Mouse (Mus musculus) midbrain, embryonic 16.5 days (tissue): ENCODE results near the gene Tenm3. TPM values are rescaled to one million over a fixed set of nuclear protein-coding genes. Genes with fewer than 3 reads are reported as not detected.

ENCODE experiments used
- ATAC-seq: fragments of 200-750 bp; cut with Nextera tagmentation; 2 replicates; pipeline ENCODE4 v1.8.0; 2017; ENCODE audit warnings: moderate TSS enrichment
- H3K27ac ChIP-seq: fragments of 300-500 bp; sonication (generic); 2 replicates; pipeline ENCODE4 v1.5.1; 2014; ENCODE audit warnings: mild to moderate bottlenecking, low read length, mixed read lengths
- H3K27me3 ChIP-seq: fragments of 300-500 bp; sonication (generic); 2 replicates; pipeline ENCODE4 v1.6.1; 2014; ENCODE audit warnings: low read depth, low read length, mixed read lengths; ENCODE audit not compliant: control insufficient read depth, insufficient read depth
- H3K36me3 ChIP-seq: fragments of 300-500 bp; sonication (generic); 2 replicates; pipeline ENCODE4 v1.6.1; 2014; ENCODE audit warnings: mild to moderate bottlenecking, low read length, moderate library complexity, mixed read lengths; ENCODE audit not compliant: control insufficient read depth, insufficient read depth
- H3K4me1 ChIP-seq: fragments of 300-500 bp; sonication (generic); 2 replicates; pipeline ENCODE4 v1.6.1; 2014; ENCODE audit warnings: mild to moderate bottlenecking, low read length, mixed read lengths; ENCODE audit not compliant: control insufficient read depth, insufficient read depth
- H3K4me2 ChIP-seq: fragments of 300-500 bp; sonication (generic); 2 replicates; pipeline ENCODE4 v1.6.1; 2014; ENCODE audit warnings: mild to moderate bottlenecking, low read length, mixed read lengths
- H3K4me3 ChIP-seq: fragments of 300-500 bp; sonication (generic); 2 replicates; pipeline ENCODE4 v1.5.1; 2014; ENCODE audit warnings: low read depth, mild to moderate bottlenecking, low read length, moderate library complexity, mixed read lengths
- H3K9ac ChIP-seq: fragments of 300-500 bp; sonication (generic); 2 replicates; pipeline ENCODE4 v1.6.1; 2014; ENCODE audit warnings: low read depth, low read length, mixed read lengths
- H3K9me3 ChIP-seq: fragments of 300-500 bp; sonication (generic); replicated peaks from 2 replicates; pipeline ENCODE4 v1.6.1; 2014; ENCODE audit warnings: mild to moderate bottlenecking, low read length, mixed read lengths; ENCODE audit not compliant: control insufficient read depth, poor library complexity, severe bottlenecking
- WGBS: fragments of 180-500 bp; shearing (Covaris S2); extraction: QIAGEN DNeasy Blood & Tissue Kit; methylation state at CpG from one replicate; pipeline ENCODE4 v1.1.7; 2014; 5-methylcytosine and 5-hydroxymethylcytosine counted together
- polyA plus RNA-seq: library from polyadenylated mRNA; unstranded; fragments of >200 nt; fragmentation: Nextera tagmentation; extraction: Ambion mirVana; gene quantifications from 2 replicates; pipeline ENCODE4 v1.2.1, GENCODE M21; 2015

The Tenm3 gene
- polyA plus RNA-seq, 1 experiment from 2014 or later, result 37.4 TPM

GRCm38 (mm10) chr8:48610316-48610715 is 233.4 kb downstream of the Tenm3 start:
- H3K27ac ChIP-seq, result no peak overlapping the region
- WGBS, result 69% methylated on average over 6 of the region's 6 CpGs
- ATAC-seq, result peak; percentile 67; the same call in 1 of the 2 replicates

GRCm38 (mm10) chr8:48609684-48610083 is 234.1 kb downstream of the Tenm3 start:
- no peaks in the 10 kb centered on the region for H3K36me3 ChIP-seq
- no peaks in the 10 kb centered on the region for H3K9me3 ChIP-seq
- ATAC-seq, result no peak
- no peak overlapping the region for H3K4me2 ChIP-seq
- 94% methylated on average over 4 of the region's 4 CpGs for WGBS
- H3K4me3 ChIP-seq, result no peak overlapping the region
- H3K9ac ChIP-seq, result no peak overlapping the region
- no peak overlapping the region for H3K27ac ChIP-seq
- peaks cover 7% of the 10 kb centered on the region for H3K4me1 ChIP-seq
- H3K27me3 ChIP-seq, result no peaks in the 10 kb centered on the region

More at GRCm38 (mm10) chr8:48610316-48610715, 233.4 kb downstream of the Tenm3 start:
- H3K4me3 ChIP-seq, result no peak overlapping the region
- no peaks in the 10 kb centered on the region for H3K9me3 ChIP-seq
- no peaks in the 10 kb centered on the region for H3K36me3 ChIP-seq
- H3K4me1 ChIP-seq, result peaks cover 7% of the 10 kb centered on the region
- no peak overlapping the region for H3K9ac ChIP-seq
- H3K4me2 ChIP-seq, result no peak overlapping the region
- H3K27me3 ChIP-seq, result no peaks in the 10 kb centered on the region

GRCm38 (mm10) chr8:48604190-48604897 is 239.4 kb downstream of the Tenm3 start:
- Histone ChIP-seq H3K27me3 (no peaks in the 10 kb centered on the region), H3K9me3 (no peaks in the 10 kb centered on the region), H3K9ac (no peak overlapping the region), H3K4me2 (no peak overlapping the region), H3K36me3 (no peaks in the 10 kb centered on the region), H3K4me1 (peaks cover 4% of the 10 kb centered on the region; the same call in 1 of the 2 replicates), H3K27ac (no peak overlapping the region), H3K4me3 (no peak overlapping the region)
- 93% methylated on average over 10 of the region's 10 CpGs for WGBS
- ATAC-seq, result no peak

- no peak overlapping the region for H3K27ac ChIP-seq
- no peak overlapping the region for H3K9ac ChIP-seq
- no peaks in the 10 kb centered on the region for H3K9me3 ChIP-seq
- H3K4me1 ChIP-seq, result peaks cover 4% of the 10 kb centered on the region; the same call in 1 of the 2 replicates
- no peak overlapping the region for H3K4me2 ChIP-seq
- 90% methylated on average over 15 of the region's 15 CpGs for WGBS
- no peaks in the 10 kb centered on the region for H3K36me3 ChIP-seq
- ATAC-seq, result no peak
- no peaks in the 10 kb centered on the region for H3K27me3 ChIP-seq
- H3K4me3 ChIP-seq, result no peak overlapping the region
Measured at GRCm38 (mm10) chr8:48603165-48603840, 240.4 kb downstream of the Tenm3 start.

GRCm38 (mm10) chr8:48601621-48602020 is 242.1 kb downstream of the Tenm3 start:
- H3K9me3 ChIP-seq, result no peaks in the 10 kb centered on the region
- H3K4me1 ChIP-seq, result peaks cover 4% of the 10 kb centered on the region; the same call in 1 of the 2 replicates
- 89% methylated on average over 4 of the region's 4 CpGs for WGBS
- H3K36me3 ChIP-seq, result no peaks in the 10 kb centered on the region
- no peaks in the 10 kb centered on the region for H3K27me3 ChIP-seq
- no peak for ATAC-seq
- no peak overlapping the region for H3K4me2 ChIP-seq
- no peak overlapping the region for H3K27ac ChIP-seq
- no peak overlapping the region for H3K4me3 ChIP-seq
- no peak overlapping the region for H3K9ac ChIP-seq

GRCm38 (mm10) chr8:48599028-48599427 is 244.7 kb downstream of the Tenm3 start:
- no peak for ATAC-seq
- Histone ChIP-seq H3K9me3 (no peaks in the 10 kb centered on the region), H3K36me3 (no peaks in the 10 kb centered on the region), H3K27ac (no peak overlapping the region), H3K4me2 (no peak overlapping the region), H3K4me1 (peaks cover 4% of the 10 kb centered on the region; the same call in 1 of the 2 replicates), H3K27me3 (no peaks in the 10 kb centered on the region), H3K9ac (no peak overlapping the region), H3K4me3 (no peak overlapping the region)
- WGBS, result 81% methylated on average over 4 of the region's 4 CpGs

GRCm38 (mm10) chr8:48596332-48596731 is 247.4 kb downstream of the Tenm3 start:
- Histone ChIP-seq H3K4me1 (peaks cover 4% of the 10 kb centered on the region; the same call in 1 of the 2 replicates), H3K27ac (no peak overlapping the region), H3K4me3 (no peak overlapping the region), H3K9ac (no peak overlapping the region), H3K27me3 (no peaks in the 10 kb centered on the region), H3K36me3 (no peaks in the 10 kb centered on the region), H3K9me3 (no peaks in the 10 kb centered on the region), H3K4me2 (no peak overlapping the region)
- no peak for ATAC-seq
- WGBS, result 58% methylated on average over 14 of the region's 14 CpGs

GRCm38 (mm10) chr8:48591818-48592217 is 251.9 kb downstream of the Tenm3 start:
- no peak for ATAC-seq
- no peaks in the 10 kb centered on the region for H3K27me3 ChIP-seq
- H3K4me3 ChIP-seq, result no peak overlapping the region
- WGBS, result 34% methylated on average over 5 of the region's 5 CpGs
- H3K36me3 ChIP-seq, result no peaks in the 10 kb centered on the region
- H3K27ac ChIP-seq, result no peak overlapping the region
- H3K9me3 ChIP-seq, result no peaks in the 10 kb centered on the region
- H3K9ac ChIP-seq, result no peak overlapping the region
- no peak overlapping the region for H3K4me2 ChIP-seq
- no peaks in the 10 kb centered on the region for H3K4me1 ChIP-seq

GRCm38 (mm10) chr8:48579732-48580131 is 264.0 kb downstream of the Tenm3 start:
- 10% methylated on average over 6 of the region's 6 CpGs for WGBS
- Histone ChIP-seq H3K4me1 (peaks cover 7% of the 10 kb centered on the region; the same call in 1 of the 2 replicates), H3K27me3 (no peaks in the 10 kb centered on the region), H3K9ac (no peak overlapping the region), H3K9me3 (no peaks in the 10 kb centered on the region), H3K27ac (no peak overlapping the region), H3K4me2 (no peak overlapping the region), H3K36me3 (no peaks in the 10 kb centered on the region), H3K4me3 (no peak overlapping the region)
- ATAC-seq, result no peak
